Mouse (Mus musculus) lung, embryonic 15.5 days (tissue): Measurements from ENCODE around the gene Upb1. TPM values are rescaled to one million over a fixed set of nuclear protein-coding genes. Genes with fewer than 3 reads are reported as not detected.
"Not testable (repeated sequence)": the region's sequence is repeated elsewhere in the genome, so short reads cannot be mapped to it uniquely, and the experiment has no call there.

Source experiments
- ATAC-seq: fragments of 200-750 bp; cut with Nextera tagmentation; 2 replicates; pipeline ENCODE4 v1.8.0; 2017; ENCODE audit warnings: moderate number of reproducible peaks, borderline replicate concordance; ENCODE audit not compliant: low FRiP score, low TSS enrichment; ENCODE audit errors: extremely low read depth
- H3K27ac ChIP-seq: fragments of 300-500 bp; sonication (generic); 2 replicates; pipeline ENCODE4 v1.5.1; 2015; ENCODE audit warnings: moderate library complexity, mild to moderate bottlenecking, inconsistent platforms
- H3K27me3 ChIP-seq: fragments of 300-500 bp; sonication (generic); 2 replicates; pipeline ENCODE4 v1.6.1; 2015; ENCODE audit warnings: inconsistent platforms
- H3K36me3 ChIP-seq: fragments of 300-500 bp; sonication (generic); 2 replicates; pipeline ENCODE4 v1.6.1; 2015; ENCODE audit warnings: inconsistent platforms
- H3K4me1 ChIP-seq: fragments of 300-500 bp; sonication (generic); 2 replicates; pipeline ENCODE4 v1.6.1; 2015; ENCODE audit warnings: inconsistent platforms
- H3K4me2 ChIP-seq: fragments of 300-500 bp; sonication (generic); 2 replicates; pipeline ENCODE4 v1.6.1; 2015; ENCODE audit warnings: inconsistent platforms, mild to moderate bottlenecking, moderate library complexity
- H3K4me3 ChIP-seq: fragments of 300-500 bp; sonication (generic); 2 replicates; pipeline ENCODE4 v1.5.1; 2015; ENCODE audit warnings: mild to moderate bottlenecking, inconsistent platforms
- H3K9ac ChIP-seq: fragments of 300-500 bp; sonication (generic); 2 replicates; pipeline ENCODE4 v1.6.1; 2015; ENCODE audit warnings: inconsistent platforms
- H3K9me3 ChIP-seq: fragments of 300-500 bp; sonication (generic); 2 replicates; pipeline ENCODE4 v1.6.1; 2016; ENCODE audit warnings: inconsistent platforms
- WGBS: fragments of 180-500 bp; shearing (Covaris S2); methylation state at CpG from one replicate; pipeline ENCODE4 v1.1.7; 2015; 5-methylcytosine and 5-hydroxymethylcytosine counted together
- polyA plus RNA-seq: library from polyadenylated mRNA; unstranded; fragments of >200 nt; fragmentation: Nextera tagmentation; extraction: Ambion mirVana; gene quantifications from 2 replicates; pipeline ENCODE4 v1.2.1, GENCODE M21; 2015

The Upb1 gene
- polyA plus RNA-seq, 1 experiment from 2014 or later = 1.3 TPM

- no peak overlapping the region for H3K27ac ChIP-seq
- WGBS = 80% methylated on average over 4 of the region's 4 CpGs
- no peaks in the 10 kb centered on the region for H3K27me3 ChIP-seq
- peaks cover 37% of the 10 kb centered on the region for H3K4me1 ChIP-seq
- H3K9ac ChIP-seq = no peak overlapping the region
- H3K4me3 ChIP-seq = no peak overlapping the region
- no peaks in the 10 kb centered on the region for H3K36me3 ChIP-seq
- H3K4me2 ChIP-seq = no peak overlapping the region
- no peak for ATAC-seq
- no peaks in the 10 kb centered on the region for H3K9me3 ChIP-seq
Observed at GRCm38 (mm10) chr10:75443017-75443416, 42.1 kb downstream of the Upb1 start.

GRCm38 (mm10) chr10:75444111-75444826, 43.4 kb downstream of the Upb1 start:
- H3K4me3 ChIP-seq = no peak overlapping the region
- 70% methylated on average over 19 of the region's 19 CpGs for WGBS
- no peak overlapping the region for H3K4me2 ChIP-seq
- no peaks in the 10 kb centered on the region for H3K27me3 ChIP-seq
- no peak overlapping the region for H3K9ac ChIP-seq
- H3K27ac ChIP-seq = no peak overlapping the region; the same call in 1 of the 2 replicates
- peaks cover 35% of the 10 kb centered on the region for H3K4me1 ChIP-seq
- H3K36me3 ChIP-seq = no peaks in the 10 kb centered on the region
- no peaks in the 10 kb centered on the region for H3K9me3 ChIP-seq
- 0 out of 2 replicates have a peak, but pooled peaks have one; percentile 25 for ATAC-seq

- Histone ChIP-seq H3K9ac (no peak overlapping the region), H3K27me3 (no peaks in the 10 kb centered on the region), H3K4me1 (peaks cover 34% of the 10 kb centered on the region), H3K9me3 (no peaks in the 10 kb centered on the region), H3K36me3 (no peaks in the 10 kb centered on the region), H3K4me3 (no peak overlapping the region), H3K4me2 (no peak overlapping the region), H3K27ac (peak overlapping the region; percentile 47)
- 32% methylated on average over 8 of the region's 8 CpGs for WGBS
- ATAC-seq = no peak
Observed at GRCm38 (mm10) chr10:75445030-75445429, 44.1 kb downstream of the Upb1 start.

- H3K4me2 ChIP-seq = 0 out of 2 replicates have a peak overlapping the region, but pooled peaks have one; percentile 4
- H3K27me3 ChIP-seq = no peaks in the 10 kb centered on the region
- 62% methylated on average over 13 of the region's 13 CpGs for WGBS
- no peak overlapping the region for H3K4me3 ChIP-seq
- H3K27ac ChIP-seq = peak overlapping the region; percentile 56
- peak; percentile 46; the same call in 1 of the 2 replicates for ATAC-seq
- H3K9me3 ChIP-seq = no peaks in the 10 kb centered on the region
- peaks cover 50% of the 10 kb centered on the region for H3K4me1 ChIP-seq
- H3K9ac ChIP-seq = no peak overlapping the region
- H3K36me3 ChIP-seq = no peaks in the 10 kb centered on the region
Observed at GRCm38 (mm10) chr10:75446501-75447083, 45.7 kb downstream of the Upb1 start.

- no peak overlapping the region for H3K9ac ChIP-seq
- peaks cover 58% of the 10 kb centered on the region for H3K4me1 ChIP-seq
- H3K36me3 ChIP-seq = no peaks in the 10 kb centered on the region
- ATAC-seq = no peak
- no peaks in the 10 kb centered on the region for H3K27me3 ChIP-seq
- no peaks in the 10 kb centered on the region for H3K9me3 ChIP-seq
- H3K4me2 ChIP-seq = no peak overlapping the region
- 0 out of 2 replicates have a peak overlapping the region, but pooled peaks have one; percentile 16 for H3K27ac ChIP-seq
- no peak overlapping the region for H3K4me3 ChIP-seq
- WGBS = 78% methylated on average over 11 of the region's 11 CpGs
Observed at GRCm38 (mm10) chr10:75447489-75447888, 46.6 kb downstream of the Upb1 start.

GRCm38 (mm10) chr10:75448806-75449420, 48.0 kb downstream of the Upb1 start:
- no peak for ATAC-seq
- H3K9ac ChIP-seq = no peak overlapping the region
- H3K4me3 ChIP-seq = no peak overlapping the region
- H3K36me3 ChIP-seq = no peaks in the 10 kb centered on the region
- H3K27ac ChIP-seq = no peak overlapping the region
- no peaks in the 10 kb centered on the region for H3K9me3 ChIP-seq
- peaks cover 58% of the 10 kb centered on the region for H3K4me1 ChIP-seq
- H3K27me3 ChIP-seq = no peaks in the 10 kb centered on the region
- 75% methylated on average over 6 of the region's 6 CpGs for WGBS
- no peak overlapping the region for H3K4me2 ChIP-seq

- Histone ChIP-seq H3K4me2 (no peak overlapping the region), H3K9ac (no peak overlapping the region), H3K27me3 (no peaks in the 10 kb centered on the region), H3K9me3 (no peaks in the 10 kb centered on the region), H3K36me3 (no peaks in the 10 kb centered on the region), H3K4me1 (peaks cover 45% of the 10 kb centered on the region), H3K4me3 (no peak overlapping the region), H3K27ac (peak overlapping the region; percentile 85)
- no peak for ATAC-seq
- 87% methylated on average over 8 of the region's 8 CpGs for WGBS
Observed at GRCm38 (mm10) chr10:75450331-75450730, 49.4 kb downstream of the Upb1 start.

- H3K9ac ChIP-seq = no peak overlapping the region
- peaks cover 47% of the 10 kb centered on the region for H3K4me1 ChIP-seq
- peak; percentile 82 for ATAC-seq
- H3K36me3 ChIP-seq = no peaks in the 10 kb centered on the region
- no peaks in the 10 kb centered on the region for H3K9me3 ChIP-seq
- peak overlapping the region; percentile 85 for H3K27ac ChIP-seq
- H3K4me2 ChIP-seq = peak overlapping the region; percentile 9; the same call in 1 of the 2 replicates
- H3K4me3 ChIP-seq = no peak overlapping the region
- WGBS = 15% methylated on average over 10 of the region's 10 CpGs
- H3K27me3 ChIP-seq = no peaks in the 10 kb centered on the region
Observed at GRCm38 (mm10) chr10:75451036-75451786, 50.3 kb downstream of the Upb1 start.

GRCm38 (mm10) chr10:75456061-75456831, 55.3 kb downstream of the Upb1 start:
- H3K27me3 ChIP-seq, H3K4me2 ChIP-seq, H3K9me3 ChIP-seq, H3K36me3 ChIP-seq, H3K9ac ChIP-seq, H3K4me3 ChIP-seq: not testable (repeated sequence)
- H3K27ac ChIP-seq = peak overlapping the region; percentile 67
- WGBS = 34% methylated on average over 14 of the region's 18 CpGs
- peak; percentile 79 for ATAC-seq
- peaks cover 19% of the 10 kb centered on the region for H3K4me1 ChIP-seq

GRCm38 (mm10) chr10:75457852-75458251, 56.9 kb downstream of the Upb1 start:
- ATAC-seq = no peak
- 64% methylated on average over 1 of the region's 1 CpGs for WGBS
- Histone ChIP-seq H3K9me3 (no peaks in the 10 kb centered on the region), H3K4me1 (peaks cover 7% of the 10 kb centered on the region; the same call in 1 of the 2 replicates), H3K27me3 (no peaks in the 10 kb centered on the region), H3K4me3 (no peak overlapping the region), H3K36me3 (no peaks in the 10 kb centered on the region), H3K27ac (no peak overlapping the region), H3K9ac (no peak overlapping the region), H3K4me2 (no peak overlapping the region)

GRCm38 (mm10) chr10:75458329-75458728, 57.4 kb downstream of the Upb1 start:
- peaks cover 7% of the 10 kb centered on the region; the same call in 1 of the 2 replicates for H3K4me1 ChIP-seq
- 72% methylated on average over 4 of the region's 4 CpGs for WGBS
- no peak for ATAC-seq
- no peaks in the 10 kb centered on the region for H3K9me3 ChIP-seq
- no peaks in the 10 kb centered on the region for H3K27me3 ChIP-seq
- H3K36me3 ChIP-seq = no peaks in the 10 kb centered on the region
- no peak overlapping the region for H3K4me2 ChIP-seq
- no peak overlapping the region for H3K27ac ChIP-seq
- H3K4me3 ChIP-seq = no peak overlapping the region
- no peak overlapping the region for H3K9ac ChIP-seq
